Mouse (Mus musculus) liver, adult 2 months (tissue): ENCODE results near the gene Crct1. TPM values are rescaled to one million over a fixed set of nuclear protein-coding genes. Genes with fewer than 3 reads are reported as not detected.

Experiments
- DNase-seq: peaks from one replicate; pipeline ENCODE4 v3.0.0-alpha.2; 2011; ENCODE audit warnings: low read depth, low spot score; ENCODE audit errors: extremely low read depth
- H3K27ac ChIP-seq: fragments of 200-500 bp; replicated peaks from 2 replicates; pipeline ENCODE4 v1.5.1; 2012; ENCODE audit warnings: low read depth, mild to moderate bottlenecking, control low read depth, inconsistent platforms, low read length; ENCODE audit not compliant: insufficient read depth
- H3K27me3 ChIP-seq: fragments of 200-500 bp; 2 replicates; pipeline ENCODE4 v1.6.1; 2012; ENCODE audit warnings: mild to moderate bottlenecking, moderate library complexity, low read length, inconsistent platforms; ENCODE audit not compliant: control insufficient read depth, insufficient read depth
- H3K36me3 ChIP-seq: fragments of 200-500 bp; 2 replicates; pipeline ENCODE4 v1.6.1; 2012; ENCODE audit warnings: low read length, inconsistent platforms; ENCODE audit not compliant: control insufficient read depth, insufficient read depth
- H3K4me1 ChIP-seq: fragments of 200-500 bp; 2 replicates; pipeline ENCODE4 v1.6.1; 2011; ENCODE audit warnings: low read length; ENCODE audit not compliant: control insufficient read depth, insufficient read depth
- H3K4me3 ChIP-seq: fragments of 200-500 bp; 2 replicates; pipeline ENCODE4 v1.5.1; 2011; ENCODE audit warnings: low read depth, mild to moderate bottlenecking, control low read depth, low read length, moderate library complexity; ENCODE audit not compliant: insufficient read depth
- H3K79me2 ChIP-seq: fragments of 200-500 bp; 2 replicates; pipeline ENCODE4 v1.6.1; 2012; ENCODE audit warnings: inconsistent platforms, mild to moderate bottlenecking, low read length, moderate library complexity; ENCODE audit not compliant: control insufficient read depth, insufficient read depth
- H3K9ac ChIP-seq: fragments of 200-500 bp; 2 replicates; pipeline ENCODE4 v1.6.1; 2012; ENCODE audit warnings: low read depth, mild to moderate bottlenecking, control low read depth, inconsistent platforms, low read length
- CTCF ChIP-seq: fragments of 200-500 bp; IDR thresholded peaks from 2 replicates; pipeline ENCODE4 v1.5.1; 2011; ENCODE audit warnings: low read depth, low read length, control low read depth
- POLR2A ChIP-seq: fragments of 200-500 bp; IDR thresholded peaks from 2 replicates; pipeline ENCODE4 v1.6.1; 2011; ENCODE audit warnings: low read length, control low read depth; ENCODE audit not compliant: insufficient read depth; ENCODE audit errors: extremely low read depth
- WGBS: fragments of 180-500 bp; shearing (Covaris S2); methylation state at CpG from one replicate; pipeline ENCODE4 v1.1.7; 2018; 5-methylcytosine and 5-hydroxymethylcytosine counted together
- polyA plus RNA-seq: library from polyadenylated mRNA; depleted of rRNA; stranded (reverse); fragments of >200 nt; gene quantifications from 2 replicates; pipeline ENCODE4 v1.2.3, GENCODE M21; 2012; rRNA removed
- total RNA-seq: library from RNA; depleted of rRNA; stranded (reverse); fragments of >200 nt; gene quantifications from 2 replicates; pipeline ENCODE4 v1.2.3, GENCODE M21; 2014; rRNA removed

Crct1 gene
- total and polyA plus RNA-seq, 2 experiments: not detected

DNA sequence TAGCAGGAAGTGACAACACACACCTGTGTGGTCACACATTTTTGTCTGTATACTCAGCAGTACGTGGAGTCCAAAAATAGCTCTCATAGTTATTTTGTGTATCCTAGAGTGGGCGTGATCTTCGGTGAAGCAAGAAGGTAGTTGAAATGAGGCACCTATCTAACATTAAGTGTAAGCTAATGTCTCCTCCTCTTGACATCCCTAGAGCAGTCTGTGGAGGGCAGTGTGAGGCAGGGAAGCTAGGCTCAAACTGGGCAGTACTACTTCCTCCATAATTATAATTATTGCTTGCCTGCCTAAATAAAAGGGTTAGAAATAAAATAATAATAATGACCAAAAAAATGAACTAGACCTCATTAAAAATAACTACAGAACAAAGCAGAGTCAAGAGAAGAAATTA, 14.9 kb downstream of the Crct1 start:
- H3K36me3 ChIP-seq: no peaks in the 10 kb centered on the region
- H3K4me3 ChIP-seq: no peak overlapping the region
- TF ChIP-seq CTCF (no peak), POLR2A (no peak)
- DNase-seq: no peak
- H3K4me1 ChIP-seq: no peaks in the 10 kb centered on the region
- no peak overlapping the region for H3K27ac ChIP-seq
- no peaks in the 10 kb centered on the region; the same call in 1 of the 2 replicates for H3K27me3 ChIP-seq
- no peaks in the 10 kb centered on the region for H3K79me2 ChIP-seq
- 58% methylated on average over 3 of the region's 3 CpGs for WGBS
- no peak overlapping the region for H3K9ac ChIP-seq

GRCm38 (mm10) chr3:92998691-92999090, 16.8 kb downstream of the Crct1 start:
- Histone ChIP-seq H3K9ac (no peak overlapping the region), H3K27ac (no peak overlapping the region), H3K4me1 (no peaks in the 10 kb centered on the region), H3K36me3 (no peaks in the 10 kb centered on the region), H3K79me2 (no peaks in the 10 kb centered on the region), H3K4me3 (no peak overlapping the region), H3K27me3 (no peaks in the 10 kb centered on the region; the same call in 1 of the 2 replicates)
- 3% methylated on average over 7 of the region's 7 CpGs for WGBS
- TF ChIP-seq CTCF (peak; percentile 87), POLR2A (no peak)
- DNase-seq: peak; percentile 37

- Histone ChIP-seq H3K36me3 (no peaks in the 10 kb centered on the region), H3K27ac (no peak within 1 kb of the TSS), H3K4me1 (no peaks in the 10 kb centered on the region), H3K9ac (no peak within 1 kb of the TSS), H3K4me3 (no peak within 1 kb of the TSS), H3K79me2 (no peaks in the 10 kb centered on the region), H3K27me3 (no peaks in the 10 kb centered on the region)
- DNase-seq: no peak
- no peak for TF ChIP-seq POLR2A
- TF ChIP-seq CTCF: no peak
Measured at GRCm38 (mm10) chr3:92991926-92992325, 23.6 kb downstream of the Crct1 start, which contains the start of gene Lce3f. Gene Lce3f, plus strand, starts transcription at chr3:92992226.

DNA sequence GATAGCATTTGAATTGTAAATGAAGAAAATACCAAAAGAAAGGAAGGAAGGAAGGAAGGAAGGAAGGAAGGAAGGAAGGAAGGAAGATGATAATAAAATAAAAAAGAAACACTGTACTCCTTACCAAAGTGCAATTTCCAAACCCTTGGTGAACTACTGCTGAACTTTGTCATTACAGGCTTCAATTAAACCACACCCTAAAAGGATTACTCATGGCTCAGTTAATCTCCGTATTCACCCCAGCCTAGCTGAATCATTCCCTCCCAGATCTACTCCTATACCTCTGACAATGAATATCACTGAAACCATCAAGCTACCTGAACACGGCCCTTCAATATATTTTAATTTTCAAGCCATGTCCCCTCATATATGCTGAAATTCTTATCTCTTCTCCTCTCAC, 37.0 kb downstream of the Crct1 start:
- no peak overlapping the region for H3K27ac ChIP-seq
- no peak for DNase-seq
- no peaks in the 10 kb centered on the region for H3K4me1 ChIP-seq
- no peak overlapping the region for H3K4me3 ChIP-seq
- H3K27me3 ChIP-seq: no peaks in the 10 kb centered on the region
- H3K79me2 ChIP-seq: no peaks in the 10 kb centered on the region
- H3K9ac ChIP-seq: no peak overlapping the region
- H3K36me3 ChIP-seq: no peaks in the 10 kb centered on the region
- TF ChIP-seq CTCF: no peak
- no peak for TF ChIP-seq POLR2A
- 68% methylated on average over 2 of the region's 2 CpGs for WGBS

DNA sequence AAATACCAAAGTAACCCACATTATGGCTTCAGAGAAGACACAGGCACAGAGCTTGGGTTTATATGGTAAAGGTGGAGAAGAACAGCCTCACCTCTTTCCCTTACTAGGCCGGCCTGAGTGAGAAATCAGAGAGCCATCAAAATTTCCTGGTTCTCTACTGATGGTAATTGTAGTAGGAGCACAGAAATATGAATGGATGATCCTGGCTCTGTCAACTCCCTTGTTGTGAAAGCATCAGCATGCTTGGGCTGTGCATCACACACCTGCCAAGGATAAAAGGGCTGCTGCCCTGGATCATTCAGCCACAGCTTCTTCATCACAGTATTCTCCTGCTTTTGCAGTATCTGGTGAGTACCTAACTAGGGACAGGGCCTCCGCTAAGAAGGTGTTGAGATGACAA, 48.7 kb downstream of the Crct1 start, which contains the start of gene Lce3e:
TSS of gene Lce3e (plus strand) at position 301 of the 400 bp plus-strand sequence.
- H3K4me3 ChIP-seq: no peak within 1 kb of the TSS
- H3K27me3 ChIP-seq: no peaks in the 10 kb centered on the region
- WGBS: 86% methylated on average over 2 of the region's 2 CpGs
- no peaks in the 10 kb centered on the region for H3K79me2 ChIP-seq
- no peaks in the 10 kb centered on the region for H3K4me1 ChIP-seq
- no peak within 1 kb of the TSS for H3K27ac ChIP-seq
- TF ChIP-seq POLR2A (no peak), CTCF (no peak)
- H3K36me3 ChIP-seq: no peaks in the 10 kb centered on the region
- H3K9ac ChIP-seq: no peak within 1 kb of the TSS
- DNase-seq: no peak

Other genes with a start within 250 kb of the Crct1 start
- not detected in 2 replicates for gene Lce1i, start 236.8 kb downstream of the Crct1 start, total RNA-seq
- not detected in 2 replicates for gene Lce1i, start 236.8 kb downstream of the Crct1 start, polyA plus RNA-seq
- not detected in 2 replicates for gene Lce1j, start 225.2 kb downstream of the Crct1 start, total RNA-seq
- not detected in 2 replicates for gene Lce1j, start 225.2 kb downstream of the Crct1 start, polyA plus RNA-seq
- gene Lce1k, start 207.8 kb downstream of the Crct1 start, total RNA-seq: not detected in 2 replicates
- gene Lce1k, start 207.8 kb downstream of the Crct1 start, polyA plus RNA-seq: not detected in 2 replicates
- gene Kprp, start 188.4 kb downstream of the Crct1 start, total RNA-seq: not detected in 2 replicates
- not detected in 2 replicates for gene Kprp, start 188.4 kb downstream of the Crct1 start, polyA plus RNA-seq
- gene Lce1l, start 164.4 kb downstream of the Crct1 start, total RNA-seq: not detected in 2 replicates
- gene Lce1l, start 164.4 kb downstream of the Crct1 start, polyA plus RNA-seq: not detected in 2 replicates
- gene 2310050C09Rik, start 145.5 kb downstream of the Crct1 start, total RNA-seq: not detected in 2 replicates
- gene 2310050C09Rik, start 145.5 kb downstream of the Crct1 start, polyA plus RNA-seq: not detected in 2 replicates
- gene Lce3a, start 89.5 kb downstream of the Crct1 start, total RNA-seq: not detected in 2 replicates
- not detected in 2 replicates for gene Lce3a, start 89.5 kb downstream of the Crct1 start, polyA plus RNA-seq
- gene Lce3b, start 82.7 kb downstream of the Crct1 start, total RNA-seq: not detected in 2 replicates
- not detected in 2 replicates for gene Lce3b, start 82.7 kb downstream of the Crct1 start, polyA plus RNA-seq
- not detected in 2 replicates for gene Lce3c, start 71.2 kb downstream of the Crct1 start, total RNA-seq
- not detected in 2 replicates for gene Lce3c, start 71.2 kb downstream of the Crct1 start, polyA plus RNA-seq
- not detected in 2 replicates for gene Lce3d, start 58.3 kb downstream of the Crct1 start, total RNA-seq
- gene Lce3d, start 58.3 kb downstream of the Crct1 start, polyA plus RNA-seq: not detected in 2 replicates
- not detected in 2 replicates for gene Lce3e, start 48.6 kb downstream of the Crct1 start, total RNA-seq
- gene Lce3e, start 48.6 kb downstream of the Crct1 start, polyA plus RNA-seq: not detected in 2 replicates
- gene Lce3f, start 23.5 kb downstream of the Crct1 start, total RNA-seq: not detected in 2 replicates
- not detected in 2 replicates for gene Lce3f, start 23.5 kb downstream of the Crct1 start, polyA plus RNA-seq
- not detected in 2 replicates for gene Lce1m, start 3.4 kb upstream of the Crct1 start, total RNA-seq
- not detected in 2 replicates for gene Lce1m, start 3.4 kb upstream of the Crct1 start, polyA plus RNA-seq
- not detected in 2 replicates for gene Gm4858, start 53.1 kb upstream of the Crct1 start, total RNA-seq
- gene Gm4858, start 53.1 kb upstream of the Crct1 start, polyA plus RNA-seq: not detected in 2 replicates
- gene Crnn, start 129.1 kb upstream of the Crct1 start, total RNA-seq: not detected in 2 replicates
- not detected in 2 replicates for gene Crnn, start 129.1 kb upstream of the Crct1 start, polyA plus RNA-seq
- not detected in 2 replicates for gene Flg2, start 181.6 kb upstream of the Crct1 start, total RNA-seq
- gene Flg2, start 181.6 kb upstream of the Crct1 start, polyA plus RNA-seq: not detected in 2 replicates